Mouse (Mus musculus): ENCODE results near the gene Gemin7. TPM values are rescaled to one million over a fixed set of nuclear protein-coding genes. Genes with fewer than 3 reads are reported as not detected.

The Gemin7 gene
- 125 and 127 TPM in 2 replicates for polyA plus RNA-seq (2015; fragmentation: Nextera tagmentation; extraction: Ambion mirVana)

DNA sequence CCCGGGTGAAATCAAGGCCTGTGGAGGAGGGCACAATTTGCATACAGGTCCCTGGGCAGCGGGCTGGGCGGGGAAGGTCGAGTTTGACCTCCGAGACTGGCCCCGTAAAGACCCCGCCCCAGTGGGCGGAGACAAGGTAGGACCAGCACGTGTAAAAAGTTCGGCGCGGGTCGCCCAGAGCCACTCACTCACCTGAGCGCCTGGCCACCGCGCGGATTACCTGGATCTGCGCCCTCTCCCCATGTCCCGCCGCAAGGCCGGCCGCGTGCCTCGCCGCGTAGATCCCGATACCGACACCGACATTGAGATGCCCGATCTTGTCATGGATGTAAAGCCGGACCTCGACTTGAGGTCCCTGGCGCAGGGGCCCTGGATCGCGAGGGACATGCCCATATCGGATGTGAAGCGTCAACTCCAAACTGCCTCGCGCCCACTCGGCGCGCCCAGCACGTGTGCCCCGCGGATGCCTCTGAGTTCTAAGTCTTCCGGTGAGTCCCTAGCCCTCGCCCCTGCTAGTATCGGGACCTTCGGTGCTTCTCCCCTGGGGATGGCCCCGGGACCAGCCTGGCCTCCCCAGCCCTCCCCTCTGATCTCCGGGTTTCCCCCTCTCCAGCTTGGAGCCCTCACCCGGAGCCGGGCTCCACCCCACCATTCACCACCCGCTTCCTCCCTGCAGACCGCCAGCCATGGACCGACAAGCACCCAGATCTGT lies at the start of gene Gemin7, which contains the start of gene Zfp296:
Gene Gemin7 (minus strand): TSS at position 455 of the 712 bp plus-strand sequence.
Gene Zfp296 (plus strand): TSS at position 147 of the 712 bp plus-strand sequence.
- under 1% methylated on average over 56 of the region's 56 CpGs for WGBS
- Histone ChIP-seq H3K27me3 (ENCODE audit: control insufficient read depth, insufficient read depth, low read length) (peaks cover 24% of the 10 kb centered on the region), H3K9me3 (replicated peaks; ENCODE audit: control insufficient read depth, low read length) (no peaks in the 10 kb centered on the region), H3K4me1 (ENCODE audit: control insufficient read depth, insufficient read depth, low read length) (peaks cover 18% of the 10 kb centered on the region), H3K36me3 (ENCODE audit: control insufficient read depth, insufficient read depth) (peaks cover 9% of the 10 kb centered on the region), H3K9ac (ENCODE audit: low read length) (peak within 1 kb of the TSS; percentile 54), H3K4me3 (ENCODE audit: low read length) (peak within 1 kb of the TSS; percentile 56), H3K27ac (ENCODE audit: low read length) (no peak within 1 kb of the TSS), H3K4me2 (ENCODE audit: low read depth, low read length) (peak within 1 kb of the TSS; percentile 85)
- ATAC-seq (replicated peaks; ENCODE audit: extremely low read depth, insufficient read depth, low FRiP score), result no peak

DNA sequence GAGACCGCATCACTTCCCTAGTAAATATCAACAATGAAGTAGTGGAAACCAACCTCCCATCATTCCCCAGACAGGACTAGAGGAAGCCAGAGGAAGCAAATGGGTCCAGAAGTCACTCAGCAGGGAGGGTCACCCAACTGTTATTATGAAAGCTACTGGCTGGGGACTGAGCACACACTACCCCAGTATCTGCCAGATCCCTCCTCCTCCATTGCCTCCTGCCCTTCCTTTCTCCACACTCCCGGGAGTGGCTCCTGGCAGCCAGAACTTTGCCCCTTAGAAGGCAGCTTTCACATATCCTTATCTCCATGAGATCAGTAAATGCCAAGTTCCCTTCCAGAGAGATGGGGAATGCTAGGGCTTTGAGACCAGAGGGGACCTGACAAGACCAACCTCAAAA lies 46.0 kb upstream of the Gemin7 start:
- Histone ChIP-seq H3K27me3 (ENCODE audit: control insufficient read depth, insufficient read depth, low read length) (no peaks in the 10 kb centered on the region), H3K36me3 (ENCODE audit: control insufficient read depth, insufficient read depth) (no peaks in the 10 kb centered on the region), H3K9ac (ENCODE audit: low read length) (no peak overlapping the region), H3K27ac (ENCODE audit: low read length) (no peak overlapping the region), H3K9me3 (replicated peaks; ENCODE audit: control insufficient read depth, low read length) (no peaks in the 10 kb centered on the region), H3K4me3 (ENCODE audit: low read length) (no peak overlapping the region), H3K4me1 (ENCODE audit: control insufficient read depth, insufficient read depth, low read length) (0 out of 2 replicates have a peak, but pooled peaks cover 4% of the 10 kb centered on the region), H3K4me2 (ENCODE audit: low read depth, low read length) (no peak overlapping the region)
- ATAC-seq (replicated peaks; ENCODE audit: extremely low read depth, insufficient read depth, low FRiP score), result no peak
- 50% methylated on average over 2 of the region's 2 CpGs for WGBS

DNA sequence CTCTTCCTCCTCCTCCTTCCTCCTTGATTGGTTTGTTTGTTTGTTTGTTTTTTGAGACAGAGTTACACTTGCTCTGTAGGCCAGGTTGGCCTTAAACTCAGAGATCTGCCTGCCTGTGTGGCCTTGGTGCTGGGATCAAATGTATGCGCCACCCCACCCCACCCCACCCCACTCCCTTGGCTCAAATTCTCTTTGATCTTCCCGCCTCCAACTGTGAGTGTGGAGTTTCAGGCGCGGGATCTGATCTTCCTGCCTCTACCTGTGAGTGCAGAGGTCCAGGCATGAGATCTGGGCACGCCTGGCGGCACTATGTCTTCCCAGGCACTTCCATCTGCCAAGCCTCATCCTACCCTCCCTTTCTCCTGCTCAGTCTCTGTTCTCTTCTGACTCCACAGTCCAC lies 44.8 kb upstream of the Gemin7 start:
- Histone ChIP-seq H3K9ac (ENCODE audit: low read length) (no peak overlapping the region), H3K36me3 (ENCODE audit: control insufficient read depth, insufficient read depth) (no peaks in the 10 kb centered on the region), H3K4me3 (ENCODE audit: low read length) (no peak overlapping the region), H3K4me1 (ENCODE audit: control insufficient read depth, insufficient read depth, low read length) (0 out of 2 replicates have a peak, but pooled peaks cover 4% of the 10 kb centered on the region), H3K4me2 (ENCODE audit: low read depth, low read length) (no peak overlapping the region), H3K27me3 (ENCODE audit: control insufficient read depth, insufficient read depth, low read length) (no peaks in the 10 kb centered on the region), H3K27ac (ENCODE audit: low read length) (no peak overlapping the region), H3K9me3 (replicated peaks; ENCODE audit: control insufficient read depth, low read length) (no peaks in the 10 kb centered on the region)
- no peak for ATAC-seq (replicated peaks; ENCODE audit: extremely low read depth, insufficient read depth, low FRiP score)
- WGBS, result 42% methylated on average over 6 of the region's 6 CpGs

DNA sequence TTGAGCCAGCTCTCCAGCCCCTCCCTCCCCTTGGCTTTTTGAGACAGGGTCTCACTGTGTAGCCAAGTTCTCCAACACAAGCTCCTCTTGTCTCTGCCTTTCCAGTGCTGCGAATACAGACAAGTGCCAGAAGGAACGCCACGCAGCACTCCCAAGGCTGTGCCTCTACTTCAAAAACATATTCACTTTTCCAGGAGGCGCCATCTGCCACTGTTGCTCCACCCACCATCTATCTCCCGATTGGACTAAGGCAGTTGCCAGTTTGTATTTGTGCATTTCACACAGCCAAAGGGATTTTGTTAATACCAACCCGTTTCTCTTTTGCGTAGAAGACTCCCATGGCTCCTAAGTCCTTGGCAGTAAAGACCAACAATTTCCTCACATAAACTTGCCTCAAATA lies 43.4 kb upstream of the Gemin7 start:
- Histone ChIP-seq H3K9ac (ENCODE audit: low read length) (no peak overlapping the region), H3K4me3 (ENCODE audit: low read length) (no peak overlapping the region), H3K4me1 (ENCODE audit: control insufficient read depth, insufficient read depth, low read length) (0 out of 2 replicates have a peak, but pooled peaks cover 4% of the 10 kb centered on the region), H3K4me2 (ENCODE audit: low read depth, low read length) (no peak overlapping the region), H3K27ac (ENCODE audit: low read length) (no peak overlapping the region), H3K27me3 (ENCODE audit: control insufficient read depth, insufficient read depth, low read length) (no peaks in the 10 kb centered on the region), H3K9me3 (replicated peaks; ENCODE audit: control insufficient read depth, low read length) (no peaks in the 10 kb centered on the region), H3K36me3 (ENCODE audit: control insufficient read depth, insufficient read depth) (no peaks in the 10 kb centered on the region)
- 88% methylated on average over 7 of the region's 7 CpGs for WGBS
- ATAC-seq (replicated peaks; ENCODE audit: extremely low read depth, insufficient read depth, low FRiP score), result no peak

DNA sequence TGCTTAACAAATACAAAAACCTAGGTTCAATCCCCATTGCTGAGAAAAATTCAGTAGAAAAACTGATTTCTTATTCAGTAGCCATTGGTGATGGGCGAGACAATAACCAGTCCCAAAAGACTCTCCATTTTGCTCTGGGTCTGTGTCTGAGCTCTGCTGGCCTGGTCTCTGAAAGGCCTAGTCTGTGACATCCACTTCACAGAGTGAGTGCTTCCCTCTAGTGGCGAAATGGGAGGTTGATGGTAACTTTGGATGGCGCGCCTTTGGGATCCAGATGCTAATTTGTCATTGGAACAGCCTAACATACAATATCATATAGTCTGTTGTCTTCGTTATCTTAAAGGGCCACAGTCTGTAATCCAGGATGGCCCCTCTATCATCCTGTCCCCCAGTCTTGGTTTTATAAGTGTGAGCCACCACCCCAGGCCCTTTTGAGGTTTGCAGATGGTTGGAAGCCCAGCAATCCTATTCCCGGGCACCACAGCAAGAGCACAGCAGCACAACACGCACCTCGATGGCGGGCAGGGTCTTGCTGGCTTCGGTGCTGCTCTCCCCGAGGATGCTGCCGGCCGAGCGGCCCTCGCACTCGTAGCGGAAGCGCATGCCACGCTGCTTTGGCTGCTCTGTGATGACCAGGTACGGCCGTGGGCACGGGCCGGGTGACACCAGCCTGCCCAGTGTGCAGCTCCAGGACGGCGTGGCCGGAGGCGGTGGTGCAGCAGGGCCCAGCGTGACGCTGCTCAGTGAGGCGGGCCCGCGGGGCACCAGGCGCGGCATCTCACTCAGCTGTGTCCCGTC lies 41.8 kb upstream of the Gemin7 start:
- peak; percentile 75 for ATAC-seq (replicated peaks; ENCODE audit: extremely low read depth, insufficient read depth, low FRiP score)
- Histone ChIP-seq H3K36me3 (ENCODE audit: control insufficient read depth, insufficient read depth) (no peaks in the 10 kb centered on the region), H3K4me2 (ENCODE audit: low read depth, low read length) (peak overlapping the region; percentile 67), H3K9ac (ENCODE audit: low read length) (peak overlapping the region; percentile 54), H3K27ac (ENCODE audit: low read length) (no peak overlapping the region), H3K9me3 (replicated peaks; ENCODE audit: control insufficient read depth, low read length) (no peaks in the 10 kb centered on the region), H3K4me3 (ENCODE audit: low read length) (peak overlapping the region; percentile 40), H3K27me3 (ENCODE audit: control insufficient read depth, insufficient read depth, low read length) (no peaks in the 10 kb centered on the region), H3K4me1 (ENCODE audit: control insufficient read depth, insufficient read depth, low read length) (0 out of 2 replicates have a peak, but pooled peaks cover 4% of the 10 kb centered on the region)
- WGBS, result 7% methylated on average over 35 of the region's 35 CpGs

DNA sequence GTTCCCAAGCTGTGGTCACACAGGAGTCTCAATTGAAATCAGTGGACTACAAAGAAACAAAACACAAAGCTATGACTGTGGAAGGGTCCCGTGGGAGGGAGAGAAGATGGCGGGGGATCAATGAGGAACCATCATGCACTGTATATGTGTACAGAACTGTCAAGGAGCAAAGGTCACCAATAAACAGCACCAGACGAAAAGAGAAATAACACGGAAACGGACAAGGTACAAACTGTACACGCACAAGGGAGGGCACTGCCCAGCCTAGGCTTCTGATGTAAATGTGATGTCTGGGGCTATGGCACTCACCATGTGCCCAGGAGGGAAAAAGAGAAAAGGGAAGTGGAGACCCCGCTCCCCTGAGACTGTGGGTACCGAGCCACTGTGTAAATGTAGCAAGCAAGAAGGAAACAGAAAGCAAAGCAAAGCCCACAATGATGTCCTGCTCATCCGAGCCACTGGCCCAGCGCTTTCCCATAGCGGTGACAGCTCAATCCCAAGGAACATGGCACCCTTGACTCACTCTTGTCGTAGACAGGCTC lies 37.7 kb upstream of the Gemin7 start:
- H3K9me3 ChIP-seq (replicated peaks; ENCODE audit: control insufficient read depth, low read length), result no peaks in the 10 kb centered on the region
- H3K4me1 ChIP-seq (ENCODE audit: control insufficient read depth, insufficient read depth, low read length), result 0 out of 2 replicates have a peak, but pooled peaks cover 4% of the 10 kb centered on the region
- WGBS, result 77% methylated on average over 12 of the region's 12 CpGs
- ATAC-seq (replicated peaks; ENCODE audit: extremely low read depth, insufficient read depth, low FRiP score), result no peak
- no peak overlapping the region for H3K4me3 ChIP-seq (ENCODE audit: low read length)
- H3K4me2 ChIP-seq (ENCODE audit: low read depth, low read length), result no peak overlapping the region
- no peak overlapping the region for H3K27ac ChIP-seq (ENCODE audit: low read length)
- 0 out of 2 replicates have a peak, but pooled peaks cover 4% of the 10 kb centered on the region for H3K36me3 ChIP-seq (ENCODE audit: control insufficient read depth, insufficient read depth)
- H3K9ac ChIP-seq (ENCODE audit: low read length), result no peak overlapping the region
- no peaks in the 10 kb centered on the region for H3K27me3 ChIP-seq (ENCODE audit: control insufficient read depth, insufficient read depth, low read length)

DNA sequence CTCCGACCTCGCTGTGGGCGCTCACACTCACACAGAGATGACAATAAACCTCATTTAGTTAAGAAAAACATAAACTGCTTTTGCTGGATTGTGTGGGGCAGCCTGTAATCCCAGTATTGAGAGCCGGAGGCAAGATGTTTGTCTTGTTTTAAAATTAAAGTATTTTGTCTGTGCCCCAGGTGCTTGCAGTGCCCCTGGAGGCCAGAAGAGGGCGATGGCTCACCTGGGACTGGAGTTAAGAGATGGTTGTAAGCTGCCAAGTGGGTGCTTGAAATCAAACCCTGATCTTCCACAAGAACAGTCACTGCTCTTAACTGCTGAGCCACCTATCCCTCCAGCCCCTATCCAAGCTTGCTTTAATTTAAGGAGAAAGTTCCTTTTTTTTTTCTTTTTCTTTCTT lies 33.6 kb upstream of the Gemin7 start:
- Histone ChIP-seq H3K9me3 (replicated peaks; ENCODE audit: control insufficient read depth, low read length) (no peaks in the 10 kb centered on the region), H3K36me3 (ENCODE audit: control insufficient read depth, insufficient read depth) (0 out of 2 replicates have a peak, but pooled peaks cover 4% of the 10 kb centered on the region), H3K4me2 (ENCODE audit: low read depth, low read length) (no peak overlapping the region), H3K27ac (ENCODE audit: low read length) (no peak overlapping the region), H3K4me3 (ENCODE audit: low read length) (no peak overlapping the region), H3K27me3 (ENCODE audit: control insufficient read depth, insufficient read depth, low read length) (no peaks in the 10 kb centered on the region), H3K4me1 (ENCODE audit: control insufficient read depth, insufficient read depth, low read length) (no peaks in the 10 kb centered on the region), H3K9ac (ENCODE audit: low read length) (no peak overlapping the region)
- no peak for ATAC-seq (replicated peaks; ENCODE audit: extremely low read depth, insufficient read depth, low FRiP score)
- 78% methylated on average over 5 of the region's 5 CpGs for WGBS

DNA sequence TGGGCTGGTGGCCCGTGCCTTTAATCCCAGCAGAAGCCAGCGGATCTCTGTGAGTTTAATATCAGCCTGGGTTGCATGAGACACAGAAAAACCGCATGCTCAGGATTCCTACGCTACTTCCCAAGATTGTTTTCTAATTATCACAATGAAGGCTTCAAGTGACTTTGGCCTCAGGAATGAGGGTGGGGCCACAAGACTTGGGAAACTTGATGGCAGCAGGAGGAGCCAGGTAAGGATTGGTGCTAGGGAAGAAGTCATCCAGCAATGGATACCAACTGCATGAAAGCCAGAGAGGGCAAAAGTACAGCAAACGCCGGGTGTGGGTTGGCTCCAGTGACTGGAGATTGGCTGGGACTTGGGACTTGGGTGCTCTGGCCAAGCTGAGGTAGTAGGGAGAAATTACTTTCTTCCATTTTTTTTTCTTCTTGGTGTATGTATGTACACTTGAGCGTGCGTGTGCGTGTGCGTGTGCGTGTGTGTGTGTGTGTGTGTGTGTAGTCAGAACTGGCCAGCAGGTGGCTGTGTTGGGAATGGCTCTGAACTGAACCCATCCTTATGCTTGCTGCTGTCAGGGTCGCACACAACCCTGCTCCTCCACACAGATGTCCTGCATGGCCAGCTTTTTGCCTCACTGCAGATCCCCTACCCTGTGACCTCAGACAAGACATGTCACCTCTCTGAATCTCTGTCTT lies 32.4 kb upstream of the Gemin7 start:
- H3K4me1 ChIP-seq (ENCODE audit: control insufficient read depth, insufficient read depth, low read length), result no peaks in the 10 kb centered on the region
- H3K9ac ChIP-seq (ENCODE audit: low read length), result no peak overlapping the region
- ATAC-seq (replicated peaks; ENCODE audit: extremely low read depth, insufficient read depth, low FRiP score), result no peak
- 0 out of 2 replicates have a peak, but pooled peaks cover 4% of the 10 kb centered on the region for H3K36me3 ChIP-seq (ENCODE audit: control insufficient read depth, insufficient read depth)
- no peaks in the 10 kb centered on the region for H3K27me3 ChIP-seq (ENCODE audit: control insufficient read depth, insufficient read depth, low read length)
- H3K27ac ChIP-seq (ENCODE audit: low read length), result no peak overlapping the region
- 83% methylated on average over 12 of the region's 12 CpGs for WGBS
- no peak overlapping the region for H3K4me2 ChIP-seq (ENCODE audit: low read depth, low read length)
- no peaks in the 10 kb centered on the region for H3K9me3 ChIP-seq (replicated peaks; ENCODE audit: control insufficient read depth, low read length)
- H3K4me3 ChIP-seq (ENCODE audit: low read length), result no peak overlapping the region

Measured in heart, embryonic 16.5 days (tissue).